ENCODE assay signal across 9 mouse cellular contexts in the genomic region with DNA sequence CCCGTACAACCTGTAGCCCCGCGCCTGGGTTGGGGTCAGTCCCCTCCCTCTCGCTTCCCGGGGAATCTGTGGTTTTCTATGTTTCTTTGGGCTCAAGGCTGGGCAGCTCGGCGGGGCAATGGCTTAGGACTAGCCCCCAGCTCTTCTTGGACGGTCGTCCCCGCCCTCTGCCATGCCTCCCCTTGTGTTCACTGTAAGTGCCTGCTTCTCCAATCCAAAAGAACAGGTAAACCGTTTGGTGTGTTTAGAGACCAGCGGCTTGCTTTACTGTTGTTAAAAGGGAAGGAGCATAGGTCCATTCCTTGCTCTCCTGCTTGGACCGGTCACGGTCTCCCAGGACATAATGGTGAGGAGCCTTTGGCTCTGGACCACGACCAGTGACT. TPM values are rescaled to one million over a fixed set of nuclear protein-coding genes. Genes with fewer than 3 reads are reported as not detected.
DNase-seq lines count a peak whose midpoint lies in the region; ATAC-seq and TF ChIP-seq lines count a peak whose summit lies in the region.
"Had no signal": no experiment of that assay in that cellular context is flagged by ENCODE, and none has a peak within 500 bp of the region (broad histone marks: within the 10 kb centered on the region; RNA-seq: fewer than 3 reads in every experiment).

No protein-coding gene starts in this region.

- peaks cover 14% of the 10 kb centered on the region for H3K4me1 ChIP-seq in E14TG2a.4 (replicated peaks; ENCODE audit: low read depth, low read length)
- H3K4me1 ChIP-seq in forebrain, embryonic 15.5 days, result peaks cover 13% of the 10 kb centered on the region
- peaks cover 6% of the 10 kb centered on the region; the same call in 1 of the 2 replicates for H3K4me1 ChIP-seq in stomach, embryonic 14.5 days (ENCODE audit: control insufficient read depth, insufficient read depth, low read length)

- no peaks in the 10 kb centered on the region for H3K9me3 ChIP-seq in E14TG2a.4 (ENCODE audit: low read length)
- no peaks in the 10 kb centered on the region for H3K9me3 ChIP-seq in forebrain, embryonic 15.5 days
- no peaks in the 10 kb centered on the region for H3K9me3 ChIP-seq in stomach, embryonic 14.5 days (ENCODE audit: control insufficient read depth, low read depth, low read length)

- TF ChIP-seq CTCF in gastrocnemius, adult 2 months (IDR thresholded peaks at IDR 0.05), result no peak
- no peak for TF ChIP-seq CTCF in E14TG2a.4 (conservative IDR thresholded peaks at IDR 0.05; ENCODE audit: low read length)

- intact Hi-C loops in gastrocnemius, adult 2 months (cut with DNase I), result no loop called here

- peak overlapping the region; percentile 54 for H3K9ac ChIP-seq in forebrain, embryonic 15.5 days (replicated peaks)
- H3K9ac ChIP-seq in stomach, embryonic 14.5 days (replicated peaks; ENCODE audit: low read depth, low read length), result peak overlapping the region; percentile 25; the same call in 1 of the 2 replicates

- H3K36me3 ChIP-seq in E14TG2a.4 (ENCODE audit: insufficient read depth, low read length), result no peaks in the 10 kb centered on the region
- H3K36me3 ChIP-seq in forebrain, embryonic 15.5 days, result no peaks in the 10 kb centered on the region
- no peaks in the 10 kb centered on the region for H3K36me3 ChIP-seq in stomach, embryonic 14.5 days (ENCODE audit: control insufficient read depth, insufficient read depth, low read length)
- H3K36me3 ChIP-seq: G1E had no signal

- peaks cover 65% of the 10 kb centered on the region for H3K27me3 ChIP-seq in E14TG2a.4 (ENCODE audit: insufficient read depth, low read length)
- H3K27me3 ChIP-seq in forebrain, embryonic 15.5 days, result peaks cover 9% of the 10 kb centered on the region; the same call in 1 of the 2 replicates
- H3K27me3 ChIP-seq in stomach, embryonic 14.5 days (ENCODE audit: control insufficient read depth, insufficient read depth, low read length), result 0 out of 2 replicates have a peak, but pooled peaks cover 16% of the 10 kb centered on the region

- ATAC-seq in forebrain, embryonic 15.5 days (replicated peaks), result peak; percentile 7; the same call in 1 of the 2 replicates
- ATAC-seq in stomach, embryonic 14.5 days (ENCODE audit: insufficient number of reproducible peaks, insufficient read depth, low FRiP score, low read depth), result no peak

- no peak overlapping the region for H3K27ac ChIP-seq in gastrocnemius, adult 2 months
- no peak overlapping the region for H3K27ac ChIP-seq in forebrain, embryonic 15.5 days (replicated peaks)
- H3K27ac ChIP-seq in stomach, embryonic 14.5 days (ENCODE audit: low read length), result no peak overlapping the region

- no peak for DNase-seq in gastrocnemius, adult 2 months
- no peak for DNase-seq in gastrocnemius, postnatal 25 days
- DNase-seq in kidney, postnatal 10 days, result peak; percentile 14
- no peak for DNase-seq in layer of hippocampus, adult 18-20 months (ENCODE audit: low spot score in 2 of 2)
- DNase-seq in adrenal gland, postnatal 4 days (ENCODE audit: low spot score in 2 of 2), result no peak

- peak overlapping the region; percentile 73 for H3K4me3 ChIP-seq in gastrocnemius, adult 2 months
- peak overlapping the region; percentile 82 for H3K4me3 ChIP-seq in E14TG2a.4 (replicated peaks; ENCODE audit: low read length)
- H3K4me3 ChIP-seq in forebrain, embryonic 15.5 days, result peak overlapping the region; percentile 68
- peak overlapping the region; percentile 54 for H3K4me3 ChIP-seq in stomach, embryonic 14.5 days (ENCODE audit: low read depth, low read length)

- peak overlapping the region; percentile 96 for H3K4me2 ChIP-seq in forebrain, embryonic 15.5 days (replicated peaks)
- peak overlapping the region; percentile 100 for H3K4me2 ChIP-seq in stomach, embryonic 14.5 days (replicated peaks; ENCODE audit: low read depth, low read length)

- 3% methylated on average over 15 of the region's 15 CpGs for WGBS in forebrain, embryonic 15.5 days
- 4% methylated on average over 15 of the region's 15 CpGs for WGBS in stomach, embryonic 14.5 days

RNA-seq across cellular contexts. Expression of a gene that starts 1.2 kb away (rescaled TPM):
- total RNA-seq in gastrocnemius, adult 2 months (2021), result under 1 TPM in 1 of 2 experiments, not detected in 1; 0.10 TPM
- under 1 TPM in 1 of 2 experiments, not detected in 1; 0.10 TPM for total RNA-seq in gastrocnemius, postnatal 25 days (2021)
- 3.5 and 3.7 TPM in 2 replicates for polyA plus RNA-seq in forebrain, embryonic 15.5 days (2015; fragmentation: Nextera tagmentation; extraction: Ambion mirVana)
- polyA plus RNA-seq in stomach, embryonic 14.5 days (2014; fragmentation: Nextera tagmentation; extraction: Ambion mirVana), result 0.97 and 1.4 TPM in 2 replicates
- total RNA-seq in layer of hippocampus, adult 18-20 months (2021), result 1 to 10 TPM; 9.1 to 9.8 TPM
- 1 to 10 TPM in 1 of 2 experiments, under 1 TPM in 1; 0.40 to 1.1 TPM for total RNA-seq in adrenal gland, postnatal 4 days (2021)
- polyA plus RNA-seq: G1E had no signal

Comparison
In these comparisons a context has a peak if more than half of its experiments do, and no peak if none do; other contexts are left out.
1. RNA of a gene that starts 1.2 kb away (total RNA-seq): 9.1 to 9.8 TPM in layer of hippocampus, adult 18-20 months; 0.40 to 1.1 TPM in adrenal gland, postnatal 4 days, 0.10 TPM in gastrocnemius, postnatal 25 days and 0.10 TPM in gastrocnemius, adult 2 months; every median in the first group is over 4 times any median in the second.
2. Peak in every context shown above with its lines, with median percentiles within 50 percentile points of each other: H3K4me3 ChIP-seq.